Mouse (Mus musculus): ENCODE results near the gene Hs3st3a1. TPM values are rescaled to one million over a fixed set of nuclear protein-coding genes. Genes with fewer than 3 reads are reported as not detected.

The Hs3st3a1 gene
- polyA plus RNA-seq, 1 experiment from 2014 or later: 2.8 TPM

GRCm38 (mm10) chr11:64516712-64517589, 81.8 kb downstream of the Hs3st3a1 start:
- Histone ChIP-seq H3K4me1 (replicated peaks) (0 out of 2 replicates have a peak, but pooled peaks cover 3% of the 10 kb centered on the region), H3K36me3 (no peaks in the 10 kb centered on the region; the same call in 1 of the 2 replicates), H3K9me3 (no peaks in the 10 kb centered on the region), H3K4me3 (replicated peaks) (no peak overlapping the region), H3K4me2 (no peak overlapping the region), H3K27ac (no peak overlapping the region), H3K27me3 (peaks cover 28% of the 10 kb centered on the region), H3K9ac (replicated peaks) (no peak overlapping the region)
- ATAC-seq (ENCODE audit: insufficient number of reproducible peaks, insufficient read depth, low FRiP score, low TSS enrichment, low read depth): no peak
- WGBS: 86% methylated on average over 9 of the region's 9 CpGs

GRCm38 (mm10) chr11:64518146-64518841, 83.2 kb downstream of the Hs3st3a1 start:
- peaks cover 28% of the 10 kb centered on the region for H3K27me3 ChIP-seq
- no peaks in the 10 kb centered on the region for H3K9me3 ChIP-seq
- no peak overlapping the region for H3K4me2 ChIP-seq
- no peak overlapping the region for H3K27ac ChIP-seq
- H3K9ac ChIP-seq (replicated peaks): no peak overlapping the region
- no peak for ATAC-seq (ENCODE audit: insufficient number of reproducible peaks, insufficient read depth, low FRiP score, low TSS enrichment, low read depth)
- 0 out of 2 replicates have a peak, but pooled peaks cover 3% of the 10 kb centered on the region for H3K4me1 ChIP-seq (replicated peaks)
- H3K36me3 ChIP-seq: no peaks in the 10 kb centered on the region; the same call in 1 of the 2 replicates
- WGBS: 84% methylated on average over 6 of the region's 6 CpGs
- H3K4me3 ChIP-seq (replicated peaks): no peak overlapping the region

GRCm38 (mm10) chr11:64523993-64524570, 89.0 kb downstream of the Hs3st3a1 start:
- H3K4me1 ChIP-seq (replicated peaks): 0 out of 2 replicates have a peak, but pooled peaks cover 3% of the 10 kb centered on the region
- peaks cover 22% of the 10 kb centered on the region for H3K27me3 ChIP-seq
- no peak overlapping the region for H3K4me2 ChIP-seq
- ATAC-seq (ENCODE audit: insufficient number of reproducible peaks, insufficient read depth, low FRiP score, low TSS enrichment, low read depth): no peak
- no peaks in the 10 kb centered on the region for H3K9me3 ChIP-seq
- WGBS: 92% methylated on average over 8 of the region's 8 CpGs
- H3K9ac ChIP-seq (replicated peaks): no peak overlapping the region
- H3K36me3 ChIP-seq: no peaks in the 10 kb centered on the region; the same call in 1 of the 2 replicates
- no peak overlapping the region for H3K27ac ChIP-seq
- H3K4me3 ChIP-seq (replicated peaks): no peak overlapping the region

- Histone ChIP-seq H3K9ac (replicated peaks) (no peak overlapping the region), H3K36me3 (no peaks in the 10 kb centered on the region), H3K4me2 (no peak overlapping the region), H3K27ac (no peak overlapping the region), H3K4me1 (replicated peaks) (peaks cover 2% of the 10 kb centered on the region), H3K27me3 (peaks cover 4% of the 10 kb centered on the region; the same call in 1 of the 2 replicates), H3K4me3 (replicated peaks) (no peak overlapping the region), H3K9me3 (no peaks in the 10 kb centered on the region; the same call in 1 of the 2 replicates)
- no peak for ATAC-seq (ENCODE audit: insufficient number of reproducible peaks, insufficient read depth, low FRiP score, low TSS enrichment, low read depth)
- 88% methylated on average over 3 of the region's 3 CpGs for WGBS
Observed at GRCm38 (mm10) chr11:64537230-64537629, 102.1 kb downstream of the Hs3st3a1 start.

GRCm38 (mm10) chr11:64541866-64542265, 106.7 kb downstream of the Hs3st3a1 start:
- Histone ChIP-seq H3K4me2 (no peak overlapping the region), H3K27ac (no peak overlapping the region), H3K4me1 (replicated peaks) (peaks cover 21% of the 10 kb centered on the region), H3K27me3 (peaks cover 22% of the 10 kb centered on the region; the same call in 1 of the 2 replicates), H3K9ac (replicated peaks) (no peak overlapping the region), H3K4me3 (replicated peaks) (no peak overlapping the region), H3K9me3 (no peaks in the 10 kb centered on the region; the same call in 1 of the 2 replicates), H3K36me3 (no peaks in the 10 kb centered on the region)
- no peak for ATAC-seq (ENCODE audit: insufficient number of reproducible peaks, insufficient read depth, low FRiP score, low TSS enrichment, low read depth)
- WGBS: 80% methylated on average over 9 of the region's 9 CpGs

GRCm38 (mm10) chr11:64542335-64542734, 107.2 kb downstream of the Hs3st3a1 start:
- no peak overlapping the region for H3K4me3 ChIP-seq (replicated peaks)

GRCm38 (mm10) chr11:64543181-64543641, 108.1 kb downstream of the Hs3st3a1 start:
- Histone ChIP-seq H3K36me3 (no peaks in the 10 kb centered on the region), H3K4me1 (replicated peaks) (peaks cover 21% of the 10 kb centered on the region), H3K4me3 (replicated peaks) (no peak overlapping the region), H3K27ac (no peak overlapping the region), H3K9me3 (no peaks in the 10 kb centered on the region), H3K27me3 (peaks cover 23% of the 10 kb centered on the region; the same call in 1 of the 2 replicates), H3K9ac (replicated peaks) (no peak overlapping the region), H3K4me2 (no peak overlapping the region)
- WGBS: 27% methylated on average over 9 of the region's 9 CpGs
- ATAC-seq (ENCODE audit: insufficient number of reproducible peaks, insufficient read depth, low FRiP score, low TSS enrichment, low read depth): no peak

More at GRCm38 (mm10) chr11:64542335-64542734, 107.2 kb downstream of the Hs3st3a1 start:
- Histone ChIP-seq H3K36me3 (no peaks in the 10 kb centered on the region), H3K27me3 (peaks cover 23% of the 10 kb centered on the region; the same call in 1 of the 2 replicates), H3K9me3 (no peaks in the 10 kb centered on the region; the same call in 1 of the 2 replicates), H3K27ac (no peak overlapping the region), H3K4me2 (peak overlapping the region; percentile 6; the same call in 1 of the 2 replicates), H3K9ac (replicated peaks) (no peak overlapping the region), H3K4me1 (replicated peaks) (peaks cover 21% of the 10 kb centered on the region)
- WGBS: 40% methylated on average over 6 of the region's 6 CpGs
- 0 out of 2 replicates have a peak, but pooled peaks have one; percentile 31 for ATAC-seq (ENCODE audit: insufficient number of reproducible peaks, insufficient read depth, low FRiP score, low TSS enrichment, low read depth)

GRCm38 (mm10) chr11:64544236-64544635, 109.1 kb downstream of the Hs3st3a1 start:
- Histone ChIP-seq H3K4me2 (no peak overlapping the region), H3K9ac (replicated peaks) (no peak overlapping the region), H3K4me1 (replicated peaks) (peaks cover 23% of the 10 kb centered on the region), H3K4me3 (replicated peaks) (no peak overlapping the region), H3K9me3 (no peaks in the 10 kb centered on the region), H3K27me3 (peaks cover 23% of the 10 kb centered on the region; the same call in 1 of the 2 replicates), H3K27ac (no peak overlapping the region), H3K36me3 (no peaks in the 10 kb centered on the region)
- WGBS: 51% methylated on average over 5 of the region's 5 CpGs
- no peak for ATAC-seq (ENCODE audit: insufficient number of reproducible peaks, insufficient read depth, low FRiP score, low TSS enrichment, low read depth)

GRCm38 (mm10) chr11:64549380-64549779, 114.2 kb downstream of the Hs3st3a1 start:
- Histone ChIP-seq H3K4me2 (no peak overlapping the region), H3K4me3 (replicated peaks) (no peak overlapping the region), H3K4me1 (replicated peaks) (peaks cover 12% of the 10 kb centered on the region), H3K27ac (no peak overlapping the region), H3K36me3 (no peaks in the 10 kb centered on the region), H3K27me3 (peaks cover 15% of the 10 kb centered on the region; the same call in 1 of the 2 replicates), H3K9ac (replicated peaks) (no peak overlapping the region), H3K9me3 (no peaks in the 10 kb centered on the region)
- WGBS: 20% methylated on average over 7 of the region's 7 CpGs
- no peak for ATAC-seq (ENCODE audit: insufficient number of reproducible peaks, insufficient read depth, low FRiP score, low TSS enrichment, low read depth)

GRCm38 (mm10) chr11:64549955-64550354, 114.8 kb downstream of the Hs3st3a1 start:
- Histone ChIP-seq H3K4me1 (replicated peaks) (peaks cover 11% of the 10 kb centered on the region), H3K9me3 (no peaks in the 10 kb centered on the region), H3K27me3 (peaks cover 13% of the 10 kb centered on the region; the same call in 1 of the 2 replicates), H3K4me3 (replicated peaks) (no peak overlapping the region), H3K9ac (replicated peaks) (no peak overlapping the region), H3K36me3 (no peaks in the 10 kb centered on the region), H3K27ac (no peak overlapping the region), H3K4me2 (no peak overlapping the region)
- WGBS: 43% methylated on average over 8 of the region's 8 CpGs
- ATAC-seq (ENCODE audit: insufficient number of reproducible peaks, insufficient read depth, low FRiP score, low TSS enrichment, low read depth): no peak

Measured in limb, embryonic 12.5 days (tissue).